Mouse (Mus musculus): ENCODE data around the gene Efcab9.

DNA sequence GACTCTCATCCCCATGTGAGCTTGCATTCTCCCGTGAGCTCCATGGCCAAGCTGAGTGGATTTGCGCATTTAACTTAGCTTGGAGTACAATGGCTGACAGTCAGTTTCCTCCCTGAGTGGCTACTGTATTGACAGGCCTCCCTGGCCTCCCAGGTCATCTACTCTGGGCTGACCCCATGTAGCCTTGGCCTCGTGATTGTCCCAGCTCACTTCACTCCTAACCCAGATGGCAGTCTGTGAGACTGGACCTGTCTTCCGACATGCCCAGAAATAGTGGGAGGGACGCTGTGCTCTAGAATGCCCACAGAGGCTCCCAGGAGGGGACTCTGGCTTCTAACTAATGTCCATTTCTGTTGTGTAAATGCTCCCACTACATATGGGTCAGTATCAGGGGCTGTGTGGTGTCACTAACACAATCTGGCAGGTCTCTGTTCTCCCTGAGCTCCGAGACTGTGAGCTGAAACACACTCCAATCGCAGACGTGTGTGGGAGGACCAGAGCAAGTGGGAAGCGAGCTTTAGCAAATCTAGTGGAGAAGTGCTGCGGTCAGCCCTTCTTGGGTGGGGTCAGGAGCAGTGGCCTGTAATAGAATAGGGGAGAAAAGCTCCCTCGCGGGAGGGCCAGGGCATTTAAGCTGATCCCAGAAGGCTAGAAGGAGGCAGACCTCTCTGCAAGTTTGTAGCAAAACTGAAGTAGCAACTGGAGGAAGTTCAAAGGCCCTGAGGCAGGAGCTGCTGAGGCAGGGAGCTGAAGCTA lies 28.3 kb upstream of the Efcab9 start:
- TF ChIP-seq CTCF (IDR thresholded peaks at IDR 0.05; ENCODE audit: low read depth) (no peak), EP300 (IDR thresholded peaks at IDR 0.05; ENCODE audit: low read depth) (no peak)
